Mouse (Mus musculus): Measurements from ENCODE around the gene Ank2.

- no peak for TF ChIP-seq POLR2A (IDR thresholded peaks at IDR 0.05; ENCODE audit: insufficient read depth, low read depth, low read length)
- TF ChIP-seq CTCF (IDR thresholded peaks at IDR 0.05), result no peak
- TF ChIP-seq EP300 (IDR thresholded peaks at IDR 0.05; ENCODE audit: insufficient read depth, low read depth, low read length), result no peak
Measured at GRCm38 (mm10) chr3:127038570-127038969, 460.6 kb downstream of the Ank2 start.

Measured in heart, adult 2 months (tissue).